Mouse (Mus musculus): ENCODE measurements around the gene Ctsf. TPM values are rescaled to one million over a fixed set of nuclear protein-coding genes. Genes with fewer than 3 reads are reported as not detected.
"Not testable (repeated sequence)": the region's sequence is repeated elsewhere in the genome, so short reads cannot be mapped to it uniquely, and the experiment has no call there.

The Ctsf gene
- polyA plus RNA-seq, 1 experiment from 2014 or later, result 13.1 TPM

GRCm38 (mm10) chr19:4855951-4856350 lies 1.0 kb downstream of the Ctsf start:
- Histone ChIP-seq H3K27me3 (replicated peaks) (peaks cover 61% of the 10 kb centered on the region), H3K4me2 (peak overlapping the region; percentile 86), H3K9me3 (replicated peaks) (no peaks in the 10 kb centered on the region), H3K27ac (no peak overlapping the region), H3K4me3 (peak overlapping the region; percentile 61), H3K9ac (peak overlapping the region; percentile 66; the same call in 1 of the 2 replicates), H3K36me3 (no peaks in the 10 kb centered on the region), H3K4me1 (peaks cover 53% of the 10 kb centered on the region)
- ATAC-seq, result no peak
- WGBS (ENCODE audit: insufficient replicate concordance), result 66% methylated on average over 4 of the region's 4 CpGs

DNA sequence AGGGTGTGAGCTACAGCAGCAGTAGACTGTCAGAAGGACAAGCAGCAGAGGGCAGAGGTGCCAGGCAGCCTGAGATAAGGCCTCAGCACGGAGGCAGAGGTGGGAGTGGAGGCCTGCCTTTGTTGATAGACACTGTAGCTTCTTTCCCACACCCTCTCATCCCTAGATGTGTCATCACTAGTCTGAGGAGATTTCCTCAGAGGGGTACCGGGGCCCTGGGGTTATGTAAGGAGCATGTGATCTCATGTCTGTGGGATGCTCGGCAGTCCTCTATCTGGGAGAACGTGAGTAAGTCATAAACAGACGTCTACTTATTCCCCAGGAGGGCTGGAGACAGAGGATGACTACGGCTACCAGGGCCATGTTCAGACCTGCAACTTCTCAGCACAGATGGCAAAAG lies 4.2 kb downstream of the Ctsf start:
- Histone ChIP-seq H3K9me3 (replicated peaks) (no peaks in the 10 kb centered on the region), H3K27ac (peak overlapping the region; percentile 85), H3K9ac (peak overlapping the region; percentile 36), H3K4me1 (peaks cover 53% of the 10 kb centered on the region), H3K36me3 (no peaks in the 10 kb centered on the region), H3K4me3 (peak overlapping the region; percentile 27), H3K4me2 (peak overlapping the region; percentile 53), H3K27me3 (replicated peaks) (peaks cover 63% of the 10 kb centered on the region)
- peak; percentile 99 for ATAC-seq
- 26% methylated on average over 6 of the region's 6 CpGs for WGBS (ENCODE audit: insufficient replicate concordance)

GRCm38 (mm10) chr19:4863048-4863447 lies 8.1 kb downstream of the Ctsf start:
- Histone ChIP-seq H3K4me2 (no peak overlapping the region), H3K4me3 (no peak overlapping the region), H3K4me1 (peaks cover 36% of the 10 kb centered on the region), H3K36me3 (no peaks in the 10 kb centered on the region), H3K27ac (no peak overlapping the region), H3K27me3 (replicated peaks) (peaks cover 63% of the 10 kb centered on the region), H3K9me3 (replicated peaks) (no peaks in the 10 kb centered on the region), H3K9ac (no peak overlapping the region)
- 64% methylated on average over 6 of the region's 6 CpGs for WGBS (ENCODE audit: insufficient replicate concordance)
- ATAC-seq, result no peak

GRCm38 (mm10) chr19:4865147-4865546 lies 10.2 kb downstream of the Ctsf start:
- Histone ChIP-seq H3K9me3 (replicated peaks) (no peaks in the 10 kb centered on the region), H3K4me1 (peaks cover 24% of the 10 kb centered on the region), H3K4me2 (peak overlapping the region; percentile 30), H3K27ac (no peak overlapping the region), H3K4me3 (no peak overlapping the region), H3K9ac (no peak overlapping the region), H3K36me3 (no peaks in the 10 kb centered on the region), H3K27me3 (replicated peaks) (peaks cover 82% of the 10 kb centered on the region)
- no peak for ATAC-seq
- WGBS (ENCODE audit: insufficient replicate concordance), result 4% methylated on average over 17 of the region's 17 CpGs

DNA sequence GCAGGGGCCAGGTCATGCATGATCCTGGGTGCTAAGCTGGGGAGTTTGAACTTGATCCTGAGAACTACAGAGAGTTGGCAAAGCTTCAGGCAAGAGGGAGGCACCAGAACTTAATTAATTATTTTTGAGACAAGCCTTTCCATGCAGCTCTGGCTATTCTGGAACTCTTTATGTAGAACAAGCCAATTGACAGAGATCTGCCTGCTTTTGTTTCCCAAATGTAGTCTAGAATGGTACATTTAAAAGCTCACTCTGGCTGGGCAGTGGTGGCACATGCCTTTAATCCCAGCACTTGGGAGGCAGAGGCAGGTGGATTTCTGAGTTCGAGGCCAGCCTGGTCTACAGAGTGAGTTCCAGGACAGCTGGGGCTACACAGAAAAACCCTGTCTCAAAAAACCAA lies 19.7 kb downstream of the Ctsf start:
- WGBS (ENCODE audit: insufficient replicate concordance), result 73% methylated on average over 1 of the region's 1 CpGs
- not testable (repeated sequence) for H3K9ac ChIP-seq; H3K9me3 ChIP-seq (replicated peaks); H3K27ac ChIP-seq; ATAC-seq; H3K4me2 ChIP-seq; H3K4me3 ChIP-seq; H3K36me3 ChIP-seq
- peaks cover 33% of the 10 kb centered on the region for H3K4me1 ChIP-seq
- H3K27me3 ChIP-seq (replicated peaks), result peaks cover 63% of the 10 kb centered on the region

GRCm38 (mm10) chr19:4876241-4876640 lies 21.3 kb downstream of the Ctsf start:
- Histone ChIP-seq H3K9ac (no peak overlapping the region; the same call in 1 of the 2 replicates), H3K9me3 (replicated peaks) (no peaks in the 10 kb centered on the region), H3K4me3 (no peak overlapping the region), H3K27ac (no peak overlapping the region), H3K36me3 (peaks cover 15% of the 10 kb centered on the region), H3K4me2 (no peak overlapping the region), H3K4me1 (peaks cover 42% of the 10 kb centered on the region), H3K27me3 (replicated peaks) (peaks cover 47% of the 10 kb centered on the region)
- 50% methylated on average over 3 of the region's 4 CpGs for WGBS (ENCODE audit: insufficient replicate concordance)
- ATAC-seq, result no peak

DNA sequence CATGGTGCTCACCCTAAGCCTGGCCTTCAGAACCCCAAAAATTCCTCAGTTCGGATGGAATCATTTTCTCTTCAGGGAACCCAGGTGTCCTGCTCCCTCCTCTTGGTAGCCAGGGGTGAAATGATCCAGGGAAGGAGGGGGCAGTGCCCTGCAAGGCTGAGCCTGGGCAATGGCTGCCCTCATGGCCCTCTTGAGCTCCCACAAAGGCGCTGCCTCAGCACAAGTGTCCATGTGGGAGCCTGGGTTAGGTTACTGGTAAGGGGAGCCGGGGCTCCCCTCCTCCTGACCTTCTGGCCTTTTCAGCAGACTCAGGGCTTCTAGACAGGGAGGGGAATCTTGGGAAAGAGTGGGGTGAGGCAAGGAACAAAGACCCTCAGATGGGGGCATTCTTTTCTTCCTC lies 21.8 kb downstream of the Ctsf start:
- no peak overlapping the region for H3K27ac ChIP-seq
- H3K9ac ChIP-seq, result no peak overlapping the region; the same call in 1 of the 2 replicates
- peaks cover 46% of the 10 kb centered on the region for H3K4me1 ChIP-seq
- WGBS (ENCODE audit: insufficient replicate concordance), result 65% methylated on average over 3 of the region's 3 CpGs
- peaks cover 20% of the 10 kb centered on the region for H3K36me3 ChIP-seq
- no peak overlapping the region for H3K4me3 ChIP-seq
- no peak for ATAC-seq
- no peaks in the 10 kb centered on the region for H3K9me3 ChIP-seq (replicated peaks)
- H3K4me2 ChIP-seq, result no peak overlapping the region
- peaks cover 42% of the 10 kb centered on the region for H3K27me3 ChIP-seq (replicated peaks)

DNA sequence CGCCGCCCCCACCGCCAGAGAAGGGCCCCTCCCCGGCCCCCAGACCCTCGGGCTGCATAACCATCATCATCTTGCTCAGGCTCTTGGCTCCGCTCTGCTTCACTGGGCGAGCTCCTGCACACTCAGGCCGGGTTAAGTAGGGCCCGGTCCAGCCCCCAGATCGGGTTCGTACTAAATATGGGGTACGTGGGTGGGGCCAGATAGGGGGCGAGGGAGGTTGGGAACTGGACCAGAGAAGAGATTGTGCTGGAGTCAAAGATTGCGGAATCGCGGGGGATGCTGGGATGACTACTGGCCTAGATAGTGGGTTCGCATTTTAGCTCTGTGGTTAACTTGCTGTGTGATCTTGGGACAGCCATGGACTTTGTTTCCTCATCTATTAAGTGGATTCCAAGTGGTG lies 22.9 kb downstream of the Ctsf start, which contains the start of gene Actn3:
Gene Actn3, minus strand, starts transcription at position 125 of the 400 bp plus-strand sequence.
- peak within 1 kb of the TSS; percentile 92 for H3K4me3 ChIP-seq
- peak within 1 kb of the TSS; percentile 91 for H3K9ac ChIP-seq
- peaks cover 52% of the 10 kb centered on the region for H3K4me1 ChIP-seq
- 9% methylated on average over 17 of the region's 17 CpGs for WGBS (ENCODE audit: insufficient replicate concordance)
- H3K36me3 ChIP-seq, result peaks cover 30% of the 10 kb centered on the region
- no peak for ATAC-seq
- H3K9me3 ChIP-seq (replicated peaks), result no peaks in the 10 kb centered on the region
- H3K4me2 ChIP-seq, result peak within 1 kb of the TSS; percentile 84
- peak within 1 kb of the TSS; percentile 85 for H3K27ac ChIP-seq
- peaks cover 32% of the 10 kb centered on the region for H3K27me3 ChIP-seq (replicated peaks)

DNA sequence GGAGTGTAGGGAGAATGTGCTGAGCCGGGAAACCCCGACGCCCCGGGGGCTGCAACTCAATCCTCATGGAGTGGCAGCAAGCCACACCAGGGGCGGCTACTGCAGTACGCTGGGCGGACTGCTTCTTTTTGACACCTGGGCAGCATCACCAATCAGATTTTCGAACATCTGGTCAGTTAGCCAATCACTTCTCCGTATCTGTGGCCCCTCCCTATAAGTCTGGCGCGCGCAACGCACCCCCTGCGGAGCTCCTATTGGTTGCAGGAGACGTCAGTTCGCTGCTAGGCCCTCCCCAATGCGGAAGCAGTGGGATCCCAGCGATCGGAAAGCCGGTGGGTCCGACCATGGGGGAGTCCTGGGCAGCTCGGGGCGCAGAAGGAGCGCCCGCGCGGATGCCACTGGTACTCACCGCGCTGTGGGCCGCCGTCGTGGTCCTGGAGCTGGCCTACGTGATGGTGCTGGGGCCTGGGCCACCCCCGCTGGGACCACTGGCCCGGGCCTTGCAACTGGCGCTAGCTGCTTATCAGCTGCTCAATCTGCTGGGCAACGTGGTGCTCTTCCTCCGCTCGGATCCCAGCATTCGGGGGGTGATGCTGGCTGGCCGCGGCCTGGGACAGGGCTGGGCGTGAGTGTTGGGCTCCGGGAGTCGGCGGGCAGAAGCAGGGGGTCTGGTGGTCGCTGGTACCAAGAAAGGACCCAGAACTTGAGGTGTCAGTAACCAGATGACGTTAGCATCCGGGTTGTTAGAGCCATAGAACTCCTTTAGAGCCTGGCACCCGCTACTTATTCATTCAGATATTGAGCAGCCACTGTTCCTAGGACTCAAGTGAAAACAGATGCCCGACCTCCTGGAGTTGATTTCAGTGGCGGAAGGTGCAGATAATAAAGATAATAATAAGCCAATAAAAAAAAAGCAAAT lies 23.7 kb downstream of the Ctsf start, which contains the start of gene Zdhhc24:
Gene Zdhhc24, plus strand, starts transcription at position 264 of the 919 bp plus-strand sequence.
- Histone ChIP-seq H3K9ac (peak within 1 kb of the TSS; percentile 91), H3K4me2 (peak within 1 kb of the TSS; percentile 84), H3K4me1 (peaks cover 60% of the 10 kb centered on the region), H3K4me3 (peak within 1 kb of the TSS; percentile 92), H3K9me3 (replicated peaks) (no peaks in the 10 kb centered on the region), H3K27ac (peak within 1 kb of the TSS; percentile 85), H3K27me3 (replicated peaks) (peaks cover 25% of the 10 kb centered on the region; the same call in 1 of the 2 replicates), H3K36me3 (peaks cover 39% of the 10 kb centered on the region)
- under 1% methylated on average over 52 of the region's 52 CpGs for WGBS (ENCODE audit: insufficient replicate concordance)
- peak; percentile 98 for ATAC-seq

DNA sequence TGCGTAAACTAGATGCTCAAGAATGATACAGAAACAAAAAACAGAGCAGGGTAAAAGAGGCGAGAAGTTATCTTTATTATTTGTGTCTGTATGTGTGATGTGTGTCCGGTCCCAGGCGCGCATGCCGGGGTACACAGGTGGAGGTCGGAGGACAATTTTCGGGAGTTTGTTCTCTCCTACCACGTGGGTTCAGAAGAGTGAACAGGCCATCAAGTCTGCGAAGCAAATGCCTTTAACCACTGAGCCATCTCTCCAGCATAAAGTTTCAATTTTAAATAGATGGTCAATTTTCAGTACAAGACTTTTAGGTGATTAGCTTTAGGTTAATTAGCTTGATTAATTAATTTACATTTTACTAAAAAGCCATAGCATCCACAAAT lies 24.4 kb downstream of the Ctsf start:
- H3K27ac ChIP-seq, result peak overlapping the region; percentile 85

DNA sequence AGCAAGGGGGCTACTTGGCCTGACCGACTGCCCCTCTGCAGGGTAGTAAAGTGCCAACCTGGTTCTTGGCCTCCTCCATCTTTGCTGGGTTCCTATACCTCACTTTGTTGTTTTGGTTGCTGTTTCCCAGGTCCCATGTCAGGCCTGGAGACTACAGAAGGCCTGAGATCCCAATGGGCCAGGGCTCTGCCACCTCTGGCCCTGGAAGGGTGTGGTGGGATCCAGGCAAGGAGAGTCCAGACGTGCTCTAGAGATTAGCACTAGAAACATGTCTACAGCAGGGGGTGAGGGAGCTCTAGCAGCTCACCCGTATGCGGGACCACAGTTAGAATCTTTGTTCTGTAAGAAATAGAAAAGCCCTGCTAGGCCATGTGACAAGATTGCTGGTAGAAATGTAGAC lies 29.0 kb downstream of the Ctsf start:
- Histone ChIP-seq H3K9ac (peak overlapping the region; percentile 47), H3K27me3 (replicated peaks) (no peaks in the 10 kb centered on the region), H3K27ac (peak overlapping the region; percentile 73), H3K4me2 (peak overlapping the region; percentile 30), H3K4me3 (no peak overlapping the region), H3K36me3 (peaks cover 51% of the 10 kb centered on the region), H3K4me1 (peaks cover 54% of the 10 kb centered on the region), H3K9me3 (replicated peaks) (no peaks in the 10 kb centered on the region)
- WGBS (ENCODE audit: insufficient replicate concordance), result 47% methylated on average over 4 of the region's 4 CpGs
- ATAC-seq, result peak; percentile 91

More for the DNA sequence above, 24.4 kb downstream of the Ctsf start:
- H3K9me3 ChIP-seq (replicated peaks), result no peaks in the 10 kb centered on the region
- ATAC-seq, result no peak
- H3K4me3 ChIP-seq, result peak overlapping the region; percentile 92
- H3K4me2 ChIP-seq, result peak overlapping the region; percentile 84
- WGBS (ENCODE audit: insufficient replicate concordance), result 54% methylated on average over 10 of the region's 10 CpGs
- H3K27me3 ChIP-seq (replicated peaks), result peaks cover 25% of the 10 kb centered on the region; the same call in 1 of the 2 replicates
- H3K9ac ChIP-seq, result peak overlapping the region; percentile 91
- H3K36me3 ChIP-seq, result peaks cover 46% of the 10 kb centered on the region
- peaks cover 67% of the 10 kb centered on the region for H3K4me1 ChIP-seq

- Histone ChIP-seq H3K9me3 (replicated peaks) (no peaks in the 10 kb centered on the region), H3K36me3 (0 out of 2 replicates have a peak, but pooled peaks cover 5% of the 10 kb centered on the region), H3K4me1 (peaks cover 36% of the 10 kb centered on the region), H3K4me2 (no peak overlapping the region), H3K27ac (0 out of 2 replicates have a peak overlapping the region, but pooled peaks have one; percentile 21), H3K27me3 (replicated peaks) (peaks cover 13% of the 10 kb centered on the region), H3K4me3 (no peak overlapping the region), H3K9ac (no peak overlapping the region)
- 77% methylated on average over 10 of the region's 10 CpGs for WGBS (ENCODE audit: insufficient replicate concordance)
- ATAC-seq, result no peak
Measured at GRCm38 (mm10) chr19:4889791-4890190, 34.9 kb downstream of the Ctsf start.

All from liver, embryonic 12.5 days (tissue).